Mouse (Mus musculus): ENCODE data around the gene Atn1. TPM values are rescaled to one million over a fixed set of nuclear protein-coding genes. Genes with fewer than 3 reads are reported as not detected.

Gene Atn1
- polyA plus RNA-seq, 1 experiment from 2014 or later, result 24.7 TPM

- ATAC-seq, result no peak
- H3K9ac ChIP-seq (ENCODE audit: low read depth, low read length), result no peak overlapping the region
- H3K36me3 ChIP-seq (ENCODE audit: control insufficient read depth, insufficient read depth, low read length), result no peaks in the 10 kb centered on the region
- H3K4me3 ChIP-seq (ENCODE audit: low read length), result no peak overlapping the region
- 72% methylated on average over 4 of the region's 4 CpGs for WGBS
- no peak overlapping the region for H3K27ac ChIP-seq (ENCODE audit: low read depth, low read length)
- no peak overlapping the region for H3K4me2 ChIP-seq (ENCODE audit: low read length)
- H3K4me1 ChIP-seq (ENCODE audit: control insufficient read depth, insufficient read depth, low read depth, low read length), result no peaks in the 10 kb centered on the region; the same call in 1 of the 2 replicates
- no peaks in the 10 kb centered on the region for H3K9me3 ChIP-seq (ENCODE audit: control insufficient read depth, low read length)
- H3K27me3 ChIP-seq (replicated peaks; ENCODE audit: control insufficient read depth, insufficient read depth, low read length), result no peaks in the 10 kb centered on the region
Measured at GRCm38 (mm10) chr6:124790121-124790520, 33.8 kb upstream of the Atn1 start.

GRCm38 (mm10) chr6:124789519-124789918, 33.2 kb upstream of the Atn1 start:
- H3K4me1 ChIP-seq (ENCODE audit: control insufficient read depth, insufficient read depth, low read depth, low read length), result no peaks in the 10 kb centered on the region; the same call in 1 of the 2 replicates
- H3K27me3 ChIP-seq (replicated peaks; ENCODE audit: control insufficient read depth, insufficient read depth, low read length), result no peaks in the 10 kb centered on the region
- H3K36me3 ChIP-seq (ENCODE audit: control insufficient read depth, insufficient read depth, low read length), result no peaks in the 10 kb centered on the region
- no peak for ATAC-seq
- no peak overlapping the region for H3K9ac ChIP-seq (ENCODE audit: low read depth, low read length)
- H3K27ac ChIP-seq (ENCODE audit: low read depth, low read length), result no peak overlapping the region
- no peak overlapping the region for H3K4me3 ChIP-seq (ENCODE audit: low read length)
- H3K4me2 ChIP-seq (ENCODE audit: low read length), result no peak overlapping the region
- H3K9me3 ChIP-seq (ENCODE audit: control insufficient read depth, low read length), result no peaks in the 10 kb centered on the region
- 81% methylated on average over 4 of the region's 4 CpGs for WGBS

GRCm38 (mm10) chr6:124787722-124788121, 31.4 kb upstream of the Atn1 start:
- no peak for ATAC-seq
- Histone ChIP-seq H3K4me2 (ENCODE audit: low read length) (no peak overlapping the region), H3K9ac (ENCODE audit: low read depth, low read length) (no peak overlapping the region), H3K36me3 (ENCODE audit: control insufficient read depth, insufficient read depth, low read length) (no peaks in the 10 kb centered on the region), H3K27ac (ENCODE audit: low read depth, low read length) (no peak overlapping the region), H3K4me1 (ENCODE audit: control insufficient read depth, insufficient read depth, low read depth, low read length) (no peaks in the 10 kb centered on the region; the same call in 1 of the 2 replicates), H3K27me3 (replicated peaks; ENCODE audit: control insufficient read depth, insufficient read depth, low read length) (no peaks in the 10 kb centered on the region), H3K9me3 (ENCODE audit: control insufficient read depth, low read length) (no peaks in the 10 kb centered on the region), H3K4me3 (ENCODE audit: low read length) (no peak overlapping the region)
- WGBS, result 79% methylated on average over 10 of the region's 10 CpGs

GRCm38 (mm10) chr6:124786756-124787420, 30.6 kb upstream of the Atn1 start:
- WGBS, result 46% methylated on average over 8 of the region's 8 CpGs
- H3K36me3 ChIP-seq (ENCODE audit: control insufficient read depth, insufficient read depth, low read length), result no peaks in the 10 kb centered on the region

GRCm38 (mm10) chr6:124782436-124782835, 26.1 kb upstream of the Atn1 start:
- no peak overlapping the region for H3K4me3 ChIP-seq (ENCODE audit: low read length)
- H3K27me3 ChIP-seq (replicated peaks; ENCODE audit: control insufficient read depth, insufficient read depth, low read length), result no peaks in the 10 kb centered on the region
- no peak for ATAC-seq
- H3K27ac ChIP-seq (ENCODE audit: low read depth, low read length), result no peak overlapping the region
- H3K4me1 ChIP-seq (ENCODE audit: control insufficient read depth, insufficient read depth, low read depth, low read length), result peaks cover 8% of the 10 kb centered on the region
- 15% methylated on average over 6 of the region's 6 CpGs for WGBS
- H3K9ac ChIP-seq (ENCODE audit: low read depth, low read length), result no peak overlapping the region
- no peaks in the 10 kb centered on the region for H3K9me3 ChIP-seq (ENCODE audit: control insufficient read depth, low read length)
- H3K4me2 ChIP-seq (ENCODE audit: low read length), result no peak overlapping the region
- H3K36me3 ChIP-seq (ENCODE audit: control insufficient read depth, insufficient read depth, low read length), result no peaks in the 10 kb centered on the region

More at GRCm38 (mm10) chr6:124786756-124787420, 30.6 kb upstream of the Atn1 start:
- ATAC-seq, result no peak
- Histone ChIP-seq H3K9ac (ENCODE audit: low read depth, low read length) (no peak overlapping the region), H3K4me3 (ENCODE audit: low read length) (no peak overlapping the region), H3K4me2 (ENCODE audit: low read length) (no peak overlapping the region), H3K9me3 (ENCODE audit: control insufficient read depth, low read length) (no peaks in the 10 kb centered on the region), H3K4me1 (ENCODE audit: control insufficient read depth, insufficient read depth, low read depth, low read length) (no peaks in the 10 kb centered on the region; the same call in 1 of the 2 replicates), H3K27me3 (replicated peaks; ENCODE audit: control insufficient read depth, insufficient read depth, low read length) (no peaks in the 10 kb centered on the region), H3K27ac (ENCODE audit: low read depth, low read length) (no peak overlapping the region)

GRCm38 (mm10) chr6:124780917-124781316, 24.6 kb upstream of the Atn1 start:
- Histone ChIP-seq H3K9ac (ENCODE audit: low read depth, low read length) (no peak overlapping the region), H3K9me3 (ENCODE audit: control insufficient read depth, low read length) (no peaks in the 10 kb centered on the region), H3K36me3 (ENCODE audit: control insufficient read depth, insufficient read depth, low read length) (no peaks in the 10 kb centered on the region), H3K4me2 (ENCODE audit: low read length) (no peak overlapping the region), H3K4me3 (ENCODE audit: low read length) (no peak overlapping the region), H3K27me3 (replicated peaks; ENCODE audit: control insufficient read depth, insufficient read depth, low read length) (no peaks in the 10 kb centered on the region), H3K27ac (ENCODE audit: low read depth, low read length) (no peak overlapping the region), H3K4me1 (ENCODE audit: control insufficient read depth, insufficient read depth, low read depth, low read length) (peaks cover 8% of the 10 kb centered on the region)
- no peak for ATAC-seq
- 87% methylated on average over 7 of the region's 7 CpGs for WGBS

GRCm38 (mm10) chr6:124779984-124780416, 23.7 kb upstream of the Atn1 start:
- WGBS, result 4% methylated on average over 10 of the region's 10 CpGs
- peak overlapping the region; percentile 40 for H3K4me3 ChIP-seq (ENCODE audit: low read length)
- H3K27me3 ChIP-seq (replicated peaks; ENCODE audit: control insufficient read depth, insufficient read depth, low read length), result no peaks in the 10 kb centered on the region
- no peaks in the 10 kb centered on the region for H3K36me3 ChIP-seq (ENCODE audit: control insufficient read depth, insufficient read depth, low read length)
- H3K27ac ChIP-seq (ENCODE audit: low read depth, low read length), result no peak overlapping the region
- H3K4me1 ChIP-seq (ENCODE audit: control insufficient read depth, insufficient read depth, low read depth, low read length), result peaks cover 8% of the 10 kb centered on the region
- peak overlapping the region; percentile 39; the same call in 1 of the 2 replicates for H3K9ac ChIP-seq (ENCODE audit: low read depth, low read length)
- H3K4me2 ChIP-seq (ENCODE audit: low read length), result peak overlapping the region; percentile 62
- ATAC-seq, result peak; percentile 60; the same call in 1 of the 2 replicates
- H3K9me3 ChIP-seq (ENCODE audit: control insufficient read depth, low read length), result no peaks in the 10 kb centered on the region

GRCm38 (mm10) chr6:124779222-124779983, 23.1 kb upstream of the Atn1 start, which contains the start of gene Lrrc23:
Gene Lrrc23 (minus strand): TSS chr6:124779727.
- Histone ChIP-seq H3K27ac (ENCODE audit: low read depth, low read length) (0 out of 2 replicates have a peak within 1 kb of the TSS, but pooled peaks have one; percentile 11), H3K4me1 (ENCODE audit: control insufficient read depth, insufficient read depth, low read depth, low read length) (peaks cover 8% of the 10 kb centered on the region), H3K4me2 (ENCODE audit: low read length) (peak within 1 kb of the TSS; percentile 62), H3K36me3 (ENCODE audit: control insufficient read depth, insufficient read depth, low read length) (no peaks in the 10 kb centered on the region), H3K27me3 (replicated peaks; ENCODE audit: control insufficient read depth, insufficient read depth, low read length) (no peaks in the 10 kb centered on the region), H3K9ac (ENCODE audit: low read depth, low read length) (peak within 1 kb of the TSS; percentile 39; the same call in 1 of the 2 replicates), H3K4me3 (ENCODE audit: low read length) (peak within 1 kb of the TSS; percentile 40), H3K9me3 (ENCODE audit: control insufficient read depth, low read length) (no peaks in the 10 kb centered on the region)
- ATAC-seq, result peak; percentile 53
- WGBS, result 2% methylated on average over 23 of the region's 23 CpGs

- Histone ChIP-seq H3K9me3 (ENCODE audit: control insufficient read depth, low read length) (no peaks in the 10 kb centered on the region), H3K4me1 (ENCODE audit: control insufficient read depth, insufficient read depth, low read depth, low read length) (peaks cover 20% of the 10 kb centered on the region), H3K27me3 (replicated peaks; ENCODE audit: control insufficient read depth, insufficient read depth, low read length) (no peaks in the 10 kb centered on the region), H3K4me2 (ENCODE audit: low read length) (no peak overlapping the region), H3K36me3 (ENCODE audit: control insufficient read depth, insufficient read depth, low read length) (0 out of 2 replicates have a peak, but pooled peaks cover 2% of the 10 kb centered on the region), H3K27ac (ENCODE audit: low read depth, low read length) (no peak overlapping the region), H3K4me3 (ENCODE audit: low read length) (no peak overlapping the region), H3K9ac (ENCODE audit: low read depth, low read length) (no peak overlapping the region)
- no peak for ATAC-seq
- 86% methylated on average over 15 of the region's 15 CpGs for WGBS
Measured at GRCm38 (mm10) chr6:124770511-124770910, 14.2 kb upstream of the Atn1 start.

All from hindbrain, embryonic 16.5 days (tissue).